ENCODE assay signal across 8 mouse cellular contexts in genomic region chr8:108820634-108821033, GRCm38 (mm10).
A peak's percentile ranks its signal among the peaks of the same experiment; 100 is the strongest.
DNase-seq lines count a peak whose midpoint lies in the region; ATAC-seq lines count a peak whose summit lies in the region.

No protein-coding gene starts in this region.

- H3K9me3 ChIP-seq in heart, embryonic 15.5 days (replicated peaks), result no peaks in the 10 kb centered on the region

- no peak overlapping the region for H3K27ac ChIP-seq in heart, embryonic 15.5 days

- intact Hi-C loops in gastrocnemius, postnatal 36 days (cut with DNase I), result no loop called here

- H3K36me3 ChIP-seq in heart, embryonic 15.5 days, result no peaks in the 10 kb centered on the region

- WGBS in heart, embryonic 15.5 days, result 20% methylated on average over 6 of the region's 6 CpGs

- H3K4me2 ChIP-seq in heart, embryonic 15.5 days, result peak overlapping the region; percentile 56

- DNase-seq in B cell, adult 2 months, result peak; percentile 29 to 46
- peak; percentile 53 for DNase-seq in c-Kit-positive CD71-negative TER-119-negative erythroid progenitor cells, embryonic 14.5 days (ENCODE audit: low read depth)
- peak; percentile 34 to 49 for DNase-seq in kidney, postnatal 36 days
- DNase-seq in mesoderm, embryonic 11.5 days (ENCODE audit: low read depth, low spot score), result peak; percentile 73
- DNase-seq in testis, postnatal 10 days (ENCODE audit: low spot score), result peak; percentile 56
- no peak for DNase-seq in gastrocnemius, postnatal 36 days
- DNase-seq in urinary bladder, postnatal 10 days (ENCODE audit: low spot score), result no peak

- no peaks in the 10 kb centered on the region for H3K27me3 ChIP-seq in heart, embryonic 15.5 days

- H3K4me3 ChIP-seq in heart, embryonic 15.5 days, result peak overlapping the region; percentile 28

- peaks cover 23% of the 10 kb centered on the region for H3K4me1 ChIP-seq in heart, embryonic 15.5 days (replicated peaks)

- H3K9ac ChIP-seq in heart, embryonic 15.5 days, result no peak overlapping the region

- peak; percentile 67 for ATAC-seq in heart, embryonic 15.5 days (replicated peaks; ENCODE audit: insufficient number of reproducible peaks, insufficient read depth, low FRiP score, low read depth)

Comparison
In these comparisons a context has a peak if more than half of its experiments do, and no peak if none do; other contexts are left out.
1. DNase-seq: peak in B cell, adult 2 months (2 of 2), c-Kit-positive CD71-negative TER-119-negative erythroid progenitor cells, embryonic 14.5 days (single experiment), kidney, postnatal 36 days (2 of 2), mesoderm, embryonic 11.5 days (single experiment) and testis, postnatal 10 days (single experiment); none in gastrocnemius, postnatal 36 days (0 of 2) and urinary bladder, postnatal 10 days (single experiment).